Mouse (Mus musculus) left cerebral cortex, postnatal 36 days (tissue): ENCODE results near the gene Tbx20. TPM values are rescaled to one million over a fixed set of nuclear protein-coding genes. Genes with fewer than 3 reads are reported as not detected.

Source experiments
- DNase-seq, 2 experiments: peaks; one replicate each; pipeline ENCODE4 v3.0.0; 2021 to 2022; ENCODE audit warnings: low spot score in 2 of 2, mixed read lengths in 1 of 2
- intact Hi-C: fragments of 180-260 bp; cut with DNase I; formaldehyde crosslinking; loops from one replicate; pipeline ENCODE4 v1.15.1; 2025
- total RNA-seq, 2 experiments: library from RNA; stranded (reverse); gene quantifications; 2 replicates each; pipeline ENCODE4 v1.2.3; 2021

The Tbx20 gene
- total RNA-seq, result not detected

GRCm38 (mm10) chr9:24774160-24774969 is at the start of gene Tbx20:
Gene Tbx20, minus strand, starts transcription at chr9:24774303.
- DNase-seq, result no peak
- intact Hi-C loops, result no loop called here

- DNase-seq, result no peak
- intact Hi-C loops, result no loop called here
Measured at GRCm38 (mm10) chr9:24818511-24818910, 44.4 kb upstream of the Tbx20 start.

- intact Hi-C loops, result no loop called here
- no peak for DNase-seq
Measured at GRCm38 (mm10) chr9:24812461-24812860, 38.4 kb upstream of the Tbx20 start.

- DNase-seq, result no peak
Measured at GRCm38 (mm10) chr9:24792110-24792509, 18.0 kb upstream of the Tbx20 start.

GRCm38 (mm10) chr9:24789396-24789795 is 15.3 kb upstream of the Tbx20 start:
- intact Hi-C loops, result no loop called here
- DNase-seq, result no peak

More at GRCm38 (mm10) chr9:24792110-24792509, 18.0 kb upstream of the Tbx20 start:
- intact Hi-C loops, result no loop called here

GRCm38 (mm10) chr9:24782338-24782737 is 8.2 kb upstream of the Tbx20 start:
- DNase-seq, result no peak
- intact Hi-C loops, result no loop called here

- no peak for DNase-seq
- intact Hi-C loops, result no loop called here
Measured at GRCm38 (mm10) chr9:24780929-24781441, 6.9 kb upstream of the Tbx20 start.

GRCm38 (mm10) chr9:24780391-24780928 is 6.4 kb upstream of the Tbx20 start:
- intact Hi-C loops, result no loop called here

GRCm38 (mm10) chr9:24779975-24780374 is 5.9 kb upstream of the Tbx20 start:
- DNase-seq, result no peak
- intact Hi-C loops, result no loop called here

More at GRCm38 (mm10) chr9:24780391-24780928, 6.4 kb upstream of the Tbx20 start:
- DNase-seq, result no peak

GRCm38 (mm10) chr9:24778571-24778970 is 4.5 kb upstream of the Tbx20 start:
- intact Hi-C loops, result no loop called here
- no peak for DNase-seq

- intact Hi-C loops, result no loop called here
- DNase-seq, result peak in 1 of 2 experiments; percentile 16
Measured at GRCm38 (mm10) chr9:24777961-24778360, 3.9 kb upstream of the Tbx20 start.

- intact Hi-C loops, result no loop called here
Measured at GRCm38 (mm10) chr9:24777176-24777895, 3.2 kb upstream of the Tbx20 start.

GRCm38 (mm10) chr9:24776487-24776886 is 2.4 kb upstream of the Tbx20 start:
- no peak for DNase-seq
- intact Hi-C loops, result no loop called here

More at GRCm38 (mm10) chr9:24777176-24777895, 3.2 kb upstream of the Tbx20 start:
- DNase-seq, result peak in 1 of 2 experiments; percentile 17

- DNase-seq, result no peak
- intact Hi-C loops, result no loop called here
Measured at GRCm38 (mm10) chr9:24775567-24775966, 1.5 kb upstream of the Tbx20 start.

- intact Hi-C loops, result no loop called here
- no peak for DNase-seq
Measured at GRCm38 (mm10) chr9:24775001-24775400, 898 bp upstream of the Tbx20 start.

- intact Hi-C loops, result no loop called here
Measured at GRCm38 (mm10) chr9:24773669-24774068, 434 bp downstream of the Tbx20 start.

GRCm38 (mm10) chr9:24773171-24773570 is 932 bp downstream of the Tbx20 start:
- intact Hi-C loops, result no loop called here
- DNase-seq, result no peak

More at GRCm38 (mm10) chr9:24773669-24774068, 434 bp downstream of the Tbx20 start:
- no peak for DNase-seq

GRCm38 (mm10) chr9:24772431-24773120 is 1.5 kb downstream of the Tbx20 start:
- no peak for DNase-seq
- intact Hi-C loops, result no loop called here

GRCm38 (mm10) chr9:24771713-24772112 is 2.4 kb downstream of the Tbx20 start:
- intact Hi-C loops, result no loop called here
- no peak for DNase-seq

GRCm38 (mm10) chr9:24770941-24771405 is 3.1 kb downstream of the Tbx20 start:
- DNase-seq, result no peak
- intact Hi-C loops, result no loop called here
